Mouse (Mus musculus): ENCODE results near the gene Prkn. TPM values are rescaled to one million over a fixed set of nuclear protein-coding genes. Genes with fewer than 3 reads are reported as not detected.

Gene Prkn
- polyA plus RNA-seq, 1 experiment from 2014 or later, result 3.0 TPM

- Histone ChIP-seq H3K9ac (replicated peaks; ENCODE audit: low read depth, low read length) (no peak overlapping the region), H3K9me3 (ENCODE audit: control insufficient read depth, low read depth, low read length) (no peaks in the 10 kb centered on the region), H3K27ac (ENCODE audit: low read length) (no peak overlapping the region), H3K4me3 (ENCODE audit: low read depth, low read length) (no peak overlapping the region), H3K4me1 (ENCODE audit: control insufficient read depth, insufficient read depth, low read length) (no peaks in the 10 kb centered on the region), H3K36me3 (ENCODE audit: control insufficient read depth, insufficient read depth, low read length) (no peaks in the 10 kb centered on the region), H3K4me2 (replicated peaks; ENCODE audit: low read depth, low read length) (no peak overlapping the region), H3K27me3 (ENCODE audit: control insufficient read depth, insufficient read depth, low read length) (no peaks in the 10 kb centered on the region)
- ATAC-seq (ENCODE audit: insufficient number of reproducible peaks, insufficient read depth, low FRiP score, low read depth), result no peak
- 48% methylated on average over 13 of the region's 13 CpGs for WGBS
Observed at GRCm38 (mm10) chr17:11867334-11868095, 1027.3 kb downstream of the Prkn start.

- no peak for ATAC-seq (ENCODE audit: insufficient number of reproducible peaks, insufficient read depth, low FRiP score, low read depth)
- whole genome bisulfite sequencing, result 88% methylated on average over 10 of the region's 10 CpGs
- H3K4me3 ChIP-seq (ENCODE audit: low read depth, low read length), result no peak overlapping the region
- no peaks in the 10 kb centered on the region for H3K36me3 ChIP-seq (ENCODE audit: control insufficient read depth, insufficient read depth, low read length)
- no peaks in the 10 kb centered on the region for H3K4me1 ChIP-seq (ENCODE audit: control insufficient read depth, insufficient read depth, low read length)
- no peak overlapping the region for H3K4me2 ChIP-seq (replicated peaks; ENCODE audit: low read depth, low read length)
- no peaks in the 10 kb centered on the region for H3K27me3 ChIP-seq (ENCODE audit: control insufficient read depth, insufficient read depth, low read length)
- H3K9me3 ChIP-seq (ENCODE audit: control insufficient read depth, low read depth, low read length), result no peaks in the 10 kb centered on the region
- no peak overlapping the region for H3K27ac ChIP-seq (ENCODE audit: low read length)
- H3K9ac ChIP-seq (replicated peaks; ENCODE audit: low read depth, low read length), result no peak overlapping the region
Observed at GRCm38 (mm10) chr17:11870546-11870945, 1030.4 kb downstream of the Prkn start.

DNA sequence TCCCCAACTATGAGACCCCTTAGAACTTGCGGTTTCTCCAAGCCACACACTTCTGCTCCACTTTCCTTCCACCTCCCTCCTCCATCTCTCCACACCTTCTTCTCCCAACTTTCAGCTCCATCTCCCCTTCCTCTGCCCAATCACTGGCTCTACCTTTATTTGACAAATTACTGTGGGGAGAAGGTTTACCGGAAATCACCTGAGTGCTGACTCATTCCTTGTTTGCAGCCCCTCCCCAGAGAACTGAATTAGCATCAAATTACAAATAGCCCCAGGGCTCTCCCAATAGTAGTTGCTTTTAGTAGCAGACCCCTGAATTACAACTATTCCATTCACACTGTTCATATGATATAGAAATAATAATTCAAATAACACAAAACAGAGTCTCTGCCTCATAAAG, 1036.1 kb downstream of the Prkn start:
- no peaks in the 10 kb centered on the region for H3K36me3 ChIP-seq (ENCODE audit: control insufficient read depth, insufficient read depth, low read length)
- no peak overlapping the region for H3K9ac ChIP-seq (replicated peaks; ENCODE audit: low read depth, low read length)
- no peak overlapping the region for H3K27ac ChIP-seq (ENCODE audit: low read length)
- 73% methylated on average over 2 of the region's 2 CpGs for WGBS
- no peaks in the 10 kb centered on the region for H3K4me1 ChIP-seq (ENCODE audit: control insufficient read depth, insufficient read depth, low read length)
- H3K4me2 ChIP-seq (replicated peaks; ENCODE audit: low read depth, low read length), result no peak overlapping the region
- H3K27me3 ChIP-seq (ENCODE audit: control insufficient read depth, insufficient read depth, low read length), result no peaks in the 10 kb centered on the region
- H3K9me3 ChIP-seq (ENCODE audit: control insufficient read depth, low read depth, low read length), result no peaks in the 10 kb centered on the region
- no peak for ATAC-seq (ENCODE audit: insufficient number of reproducible peaks, insufficient read depth, low FRiP score, low read depth)
- H3K4me3 ChIP-seq (ENCODE audit: low read depth, low read length), result no peak overlapping the region

DNA sequence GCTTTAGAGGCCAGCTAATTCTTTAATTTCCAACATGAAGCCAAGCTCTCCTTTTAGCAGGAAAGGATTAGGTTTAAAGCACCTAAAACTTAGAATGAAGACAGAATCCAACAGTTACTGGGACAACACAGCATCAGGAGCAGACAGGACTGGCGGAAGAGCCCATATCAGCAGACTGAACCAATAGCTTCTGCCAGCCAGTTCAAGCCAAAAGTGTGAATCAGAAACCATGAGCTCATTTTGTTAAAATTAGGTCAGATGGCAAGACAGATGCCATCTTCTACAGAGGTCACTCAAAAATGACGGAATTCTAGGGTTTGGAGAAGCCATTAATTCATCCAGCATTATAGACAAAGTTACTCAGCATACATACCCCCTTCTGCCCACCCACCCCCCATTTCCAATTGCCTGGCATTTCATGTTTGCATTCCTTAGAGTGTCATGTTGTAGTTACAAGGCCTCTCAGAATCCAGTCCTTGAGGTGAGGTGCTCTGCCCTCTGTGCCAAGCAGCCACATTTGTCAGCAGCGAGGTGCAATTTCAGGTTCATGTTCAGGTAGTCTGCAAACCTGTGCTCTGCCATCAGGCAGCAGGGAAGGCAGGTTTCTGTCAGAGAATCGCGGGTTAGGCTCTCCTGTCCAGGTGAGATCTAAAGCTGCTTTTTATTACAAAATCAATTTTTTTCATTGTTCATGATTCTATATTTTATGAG, 1041.1 kb downstream of the Prkn start:
- WGBS, result 84% methylated on average over 5 of the region's 5 CpGs
- H3K9ac ChIP-seq (replicated peaks; ENCODE audit: low read depth, low read length), result no peak overlapping the region

GRCm38 (mm10) chr17:11885601-11886000, 1045.4 kb downstream of the Prkn start:
- Histone ChIP-seq H3K4me2 (replicated peaks; ENCODE audit: low read depth, low read length) (no peak overlapping the region), H3K4me1 (ENCODE audit: control insufficient read depth, insufficient read depth, low read length) (no peaks in the 10 kb centered on the region), H3K4me3 (ENCODE audit: low read depth, low read length) (no peak overlapping the region), H3K27me3 (ENCODE audit: control insufficient read depth, insufficient read depth, low read length) (no peaks in the 10 kb centered on the region), H3K9ac (replicated peaks; ENCODE audit: low read depth, low read length) (no peak overlapping the region), H3K36me3 (ENCODE audit: control insufficient read depth, insufficient read depth, low read length) (no peaks in the 10 kb centered on the region), H3K9me3 (ENCODE audit: control insufficient read depth, low read depth, low read length) (no peaks in the 10 kb centered on the region), H3K27ac (ENCODE audit: low read length) (no peak overlapping the region)
- ATAC-seq (ENCODE audit: insufficient number of reproducible peaks, insufficient read depth, low FRiP score, low read depth), result no peak
- WGBS, result 93% methylated on average over 6 of the region's 6 CpGs

More for the DNA sequence above, 1041.1 kb downstream of the Prkn start:
- Histone ChIP-seq H3K4me2 (replicated peaks; ENCODE audit: low read depth, low read length) (no peak overlapping the region), H3K4me1 (ENCODE audit: control insufficient read depth, insufficient read depth, low read length) (no peaks in the 10 kb centered on the region), H3K27me3 (ENCODE audit: control insufficient read depth, insufficient read depth, low read length) (no peaks in the 10 kb centered on the region), H3K27ac (ENCODE audit: low read length) (no peak overlapping the region), H3K9me3 (ENCODE audit: control insufficient read depth, low read depth, low read length) (no peaks in the 10 kb centered on the region), H3K4me3 (ENCODE audit: low read depth, low read length) (no peak overlapping the region), H3K36me3 (ENCODE audit: control insufficient read depth, insufficient read depth, low read length) (no peaks in the 10 kb centered on the region)
- no peak for ATAC-seq (ENCODE audit: insufficient number of reproducible peaks, insufficient read depth, low FRiP score, low read depth)

- WGBS, result 88% methylated on average over 4 of the region's 4 CpGs
Observed at GRCm38 (mm10) chr17:11886963-11887362, 1046.8 kb downstream of the Prkn start.

GRCm38 (mm10) chr17:11887591-11888205, 1047.5 kb downstream of the Prkn start:
- Histone ChIP-seq H3K4me2 (replicated peaks; ENCODE audit: low read depth, low read length) (no peak overlapping the region), H3K9ac (replicated peaks; ENCODE audit: low read depth, low read length) (no peak overlapping the region), H3K27me3 (ENCODE audit: control insufficient read depth, insufficient read depth, low read length) (no peaks in the 10 kb centered on the region), H3K4me3 (ENCODE audit: low read depth, low read length) (no peak overlapping the region), H3K4me1 (ENCODE audit: control insufficient read depth, insufficient read depth, low read length) (no peaks in the 10 kb centered on the region), H3K36me3 (ENCODE audit: control insufficient read depth, insufficient read depth, low read length) (no peaks in the 10 kb centered on the region), H3K9me3 (ENCODE audit: control insufficient read depth, low read depth, low read length) (no peaks in the 10 kb centered on the region), H3K27ac (ENCODE audit: low read length) (no peak overlapping the region)
- 81% methylated on average over 12 of the region's 12 CpGs for WGBS
- ATAC-seq (ENCODE audit: insufficient number of reproducible peaks, insufficient read depth, low FRiP score, low read depth), result no peak

More at GRCm38 (mm10) chr17:11886963-11887362, 1046.8 kb downstream of the Prkn start:
- H3K4me3 ChIP-seq (ENCODE audit: low read depth, low read length), result no peak overlapping the region
- H3K36me3 ChIP-seq (ENCODE audit: control insufficient read depth, insufficient read depth, low read length), result no peaks in the 10 kb centered on the region
- H3K4me2 ChIP-seq (replicated peaks; ENCODE audit: low read depth, low read length), result no peak overlapping the region
- no peak overlapping the region for H3K9ac ChIP-seq (replicated peaks; ENCODE audit: low read depth, low read length)
- no peak overlapping the region for H3K27ac ChIP-seq (ENCODE audit: low read length)
- no peaks in the 10 kb centered on the region for H3K27me3 ChIP-seq (ENCODE audit: control insufficient read depth, insufficient read depth, low read length)
- ATAC-seq (ENCODE audit: insufficient number of reproducible peaks, insufficient read depth, low FRiP score, low read depth), result no peak
- no peaks in the 10 kb centered on the region for H3K9me3 ChIP-seq (ENCODE audit: control insufficient read depth, low read depth, low read length)
- H3K4me1 ChIP-seq (ENCODE audit: control insufficient read depth, insufficient read depth, low read length), result no peaks in the 10 kb centered on the region

DNA sequence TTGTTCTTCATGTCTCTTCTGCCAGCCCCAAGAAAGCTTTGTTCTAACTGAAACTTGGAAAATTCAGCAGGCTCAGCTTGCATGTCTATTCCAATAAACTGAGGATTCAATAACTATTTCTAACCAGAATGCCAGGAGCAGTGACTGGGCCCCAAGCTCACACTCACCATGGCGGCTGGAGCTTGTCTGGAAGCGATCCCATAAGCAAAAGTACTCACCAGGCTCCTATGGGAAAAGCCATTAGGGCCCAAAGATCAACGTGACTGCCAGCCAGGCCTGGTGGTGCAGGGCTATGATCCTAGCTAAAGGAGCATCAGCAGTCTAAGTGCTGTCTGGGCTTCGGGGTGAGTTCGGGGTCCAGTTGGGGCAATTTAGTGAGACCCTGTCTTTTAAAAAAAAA, 1048.6 kb downstream of the Prkn start:
- Histone ChIP-seq H3K36me3 (ENCODE audit: control insufficient read depth, insufficient read depth, low read length) (no peaks in the 10 kb centered on the region), H3K27ac (ENCODE audit: low read length) (no peak overlapping the region), H3K27me3 (ENCODE audit: control insufficient read depth, insufficient read depth, low read length) (no peaks in the 10 kb centered on the region), H3K9ac (replicated peaks; ENCODE audit: low read depth, low read length) (no peak overlapping the region), H3K4me2 (replicated peaks; ENCODE audit: low read depth, low read length) (no peak overlapping the region), H3K4me3 (ENCODE audit: low read depth, low read length) (no peak overlapping the region), H3K9me3 (ENCODE audit: control insufficient read depth, low read depth, low read length) (no peaks in the 10 kb centered on the region), H3K4me1 (ENCODE audit: control insufficient read depth, insufficient read depth, low read length) (no peaks in the 10 kb centered on the region)
- no peak for ATAC-seq (ENCODE audit: insufficient number of reproducible peaks, insufficient read depth, low FRiP score, low read depth)
- WGBS, result 76% methylated on average over 5 of the region's 5 CpGs

Data from stomach, embryonic 14.5 days (tissue).